In genomic region chr9:75599191-75599841, GRCm38 (mm10) we compare ENCODE assay signal across 8 mouse cellular contexts. TPM values are rescaled to one million over a fixed set of nuclear protein-coding genes. Genes with fewer than 3 reads are reported as not detected.
DNase-seq lines count a peak whose midpoint lies in the region; ATAC-seq and TF ChIP-seq lines count a peak whose summit lies in the region.

No protein-coding gene starts in this region.

- no peak overlapping the region for H3K27ac ChIP-seq in forebrain, embryonic 13.5 days
- H3K27ac ChIP-seq in midbrain, embryonic 16.5 days (ENCODE audit: low read length), result peak overlapping the region; percentile 39

- no peak overlapping the region for H3K9ac ChIP-seq in forebrain, embryonic 13.5 days
- no peak overlapping the region for H3K9ac ChIP-seq in midbrain, embryonic 16.5 days (ENCODE audit: low read depth, low read length)

- H3K9me3 ChIP-seq in forebrain, embryonic 13.5 days (replicated peaks), result no peaks in the 10 kb centered on the region
- no peaks in the 10 kb centered on the region for H3K9me3 ChIP-seq in midbrain, embryonic 16.5 days (replicated peaks; ENCODE audit: control insufficient read depth, low read length, poor library complexity, severe bottlenecking)

- no peak overlapping the region for H3K4me3 ChIP-seq in forebrain, embryonic 13.5 days
- H3K4me3 ChIP-seq in midbrain, embryonic 16.5 days (ENCODE audit: low read depth, low read length), result no peak overlapping the region

- TF ChIP-seq CTCF in brain, embryonic 14.5 days (IDR thresholded peaks at IDR 0.05; ENCODE audit: borderline replicate concordance, extremely low read depth, insufficient read depth, insufficient read length), result peak; percentile 32; the same call in 1 of the 2 replicates

- peaks cover 27% of the 10 kb centered on the region for H3K4me1 ChIP-seq in forebrain, embryonic 13.5 days
- H3K4me1 ChIP-seq in midbrain, embryonic 16.5 days (ENCODE audit: control insufficient read depth, insufficient read depth, low read length), result peaks cover 8% of the 10 kb centered on the region

- peak; percentile 91 for DNase-seq in heart, adult 11 months
- DNase-seq in heart, postnatal 36 days, result no peak
- peak; percentile 95 for DNase-seq in brain, embryonic 14.5 days (ENCODE audit: low read depth)
- DNase-seq in layer of hippocampus, adult 8-10 months (ENCODE audit: low spot score in 2 of 2), result peak; percentile 73 to 80
- DNase-seq in spleen, postnatal 14 days (ENCODE audit: low spot score in 2 of 2), result no peak
- DNase-seq in B cell, adult 2 months, result no peak

- H3K27me3 ChIP-seq in forebrain, embryonic 13.5 days, result no peaks in the 10 kb centered on the region
- no peaks in the 10 kb centered on the region for H3K27me3 ChIP-seq in midbrain, embryonic 16.5 days (ENCODE audit: control insufficient read depth, insufficient read depth, low read depth, low read length)

- intact Hi-C loops in heart, postnatal 36 days (cut with DNase I), result no loop called here

- ATAC-seq in forebrain, embryonic 13.5 days, result peak; percentile 92
- peak; percentile 89 for ATAC-seq in midbrain, embryonic 16.5 days

- whole genome bisulfite sequencing in forebrain, embryonic 13.5 days, result 29% methylated on average over 5 of the region's 5 CpGs
- 33% methylated on average over 5 of the region's 5 CpGs for WGBS in midbrain, embryonic 16.5 days

- H3K36me3 ChIP-seq in forebrain, embryonic 13.5 days (ENCODE audit: poor library complexity, severe bottlenecking), result peaks cover 10% of the 10 kb centered on the region
- peaks cover 19% of the 10 kb centered on the region for H3K36me3 ChIP-seq in midbrain, embryonic 16.5 days (ENCODE audit: control insufficient read depth, insufficient read depth, low read length)

- TF ChIP-seq POLR2A in brain, embryonic 14.5 days (IDR thresholded peaks at IDR 0.05; ENCODE audit: borderline replicate concordance, extremely low read depth, insufficient read depth, insufficient read length, poor library complexity, severe bottlenecking), result no peak

- no peak overlapping the region for H3K4me2 ChIP-seq in forebrain, embryonic 13.5 days
- H3K4me2 ChIP-seq in midbrain, embryonic 16.5 days (ENCODE audit: low read length), result no peak overlapping the region

RNA-seq across cellular contexts. Expression of gene Tmod2, which starts 11.8 kb away (rescaled TPM):
- 1 to 10 TPM; 3.8 to 4.8 TPM for total RNA-seq in heart, postnatal 36 days (2021)
- polyA plus RNA-seq in brain, embryonic 14.5 days (2012; rRNA removed), result 51.1 and 74.5 TPM in 2 replicates
- polyA plus RNA-seq in forebrain, embryonic 13.5 days (2015; fragmentation: Nextera tagmentation; extraction: Ambion mirVana), result 143 and 157 TPM in 2 replicates
- 100 to 1,000 TPM; 360 to 399 (median 388) TPM for total RNA-seq in layer of hippocampus, adult 8-10 months (2022)
- 348 and 370 TPM in 2 replicates for polyA plus RNA-seq in midbrain, embryonic 16.5 days (2015; fragmentation: Nextera tagmentation; extraction: Ambion mirVana)

RNA-seq across cellular contexts. Expression of gene Lysmd2, which starts 26.2 kb away (rescaled TPM):
- total RNA-seq in heart, postnatal 36 days (2021), result 1 to 10 TPM; 7.6 to 10.0 TPM
- polyA plus RNA-seq in brain, embryonic 14.5 days (2012; rRNA removed), result 19.5 and 22.2 TPM in 2 replicates
- 16.0 and 16.3 TPM in 2 replicates for polyA plus RNA-seq in forebrain, embryonic 13.5 days (2015; fragmentation: Nextera tagmentation; extraction: Ambion mirVana)
- total RNA-seq in layer of hippocampus, adult 8-10 months (2022), result 10 to 100 TPM; 52.5 to 57.1 (median 54.3) TPM
- polyA plus RNA-seq in midbrain, embryonic 16.5 days (2015; fragmentation: Nextera tagmentation; extraction: Ambion mirVana), result 31.7 and 33.9 TPM in 2 replicates

RNA-seq across cellular contexts. Expression of gene Tmod3, which starts 39.9 kb away (rescaled TPM):
- 10 to 100 TPM; 65.4 to 68.9 TPM for total RNA-seq in heart, postnatal 36 days (2021)
- polyA plus RNA-seq in brain, embryonic 14.5 days (2012; rRNA removed), result 58.9 and 60.9 TPM in 2 replicates
- polyA plus RNA-seq in forebrain, embryonic 13.5 days (2015; fragmentation: Nextera tagmentation; extraction: Ambion mirVana), result 101 TPM in 2 replicates
- 10 to 100 TPM; 40.9 to 44.6 (median 42.9) TPM for total RNA-seq in layer of hippocampus, adult 8-10 months (2022)
- polyA plus RNA-seq in midbrain, embryonic 16.5 days (2015; fragmentation: Nextera tagmentation; extraction: Ambion mirVana), result 78.0 and 82.7 TPM in 2 replicates

Comparison
In these comparisons a context has a peak if more than half of its experiments do, and no peak if none do; other contexts are left out.
1. DNase-seq: peak in heart, adult 11 months (single experiment), brain, embryonic 14.5 days (single experiment) and layer of hippocampus, adult 8-10 months (2 of 2); none in heart, postnatal 36 days (0 of 2), spleen, postnatal 14 days (0 of 2) and B cell, adult 2 months (0 of 2).